Mouse (Mus musculus) MEL (cell line): ENCODE measurements around the gene Ly9.

Experiments
- CTCF ChIP-seq, 3 experiments: IDR thresholded peaks in 2 of 3; conservative IDR thresholded peaks in 1 of 3; 2 replicates each; pipeline ENCODE4 v1.5.1; 2011 to 2012; ENCODE audit warnings: low read length in 3 of 3, low read depth in 2 of 3, mild to moderate bottlenecking in 2 of 3, improper control_type of control experiment in 1 of 3, inconsistent platforms in 1 of 3, mixed read lengths in 1 of 3, moderate library complexity in 1 of 3; ENCODE audit not compliant: control insufficient read depth in 1 of 3, insufficient read depth in 1 of 3, poor library complexity in 1 of 3, severe bottlenecking in 1 of 3
- NRF1 ChIP-seq: IDR thresholded peaks from 2 replicates; pipeline ENCODE4 v1.6.1; 2014; ENCODE audit warnings: low read depth, mild to moderate bottlenecking, inconsistent platforms, low read length, improper control_type of control experiment, moderate library complexity; ENCODE audit not compliant: poor library complexity, insufficient read depth, severe bottlenecking
- UBTF ChIP-seq: IDR thresholded peaks from 2 replicates; pipeline ENCODE4 v1.6.1; 2012; ENCODE audit warnings: low read depth, mild to moderate bottlenecking, inconsistent platforms, low read length, improper control_type of control experiment, moderate library complexity, borderline replicate concordance; ENCODE audit not compliant: insufficient read depth

DNA sequence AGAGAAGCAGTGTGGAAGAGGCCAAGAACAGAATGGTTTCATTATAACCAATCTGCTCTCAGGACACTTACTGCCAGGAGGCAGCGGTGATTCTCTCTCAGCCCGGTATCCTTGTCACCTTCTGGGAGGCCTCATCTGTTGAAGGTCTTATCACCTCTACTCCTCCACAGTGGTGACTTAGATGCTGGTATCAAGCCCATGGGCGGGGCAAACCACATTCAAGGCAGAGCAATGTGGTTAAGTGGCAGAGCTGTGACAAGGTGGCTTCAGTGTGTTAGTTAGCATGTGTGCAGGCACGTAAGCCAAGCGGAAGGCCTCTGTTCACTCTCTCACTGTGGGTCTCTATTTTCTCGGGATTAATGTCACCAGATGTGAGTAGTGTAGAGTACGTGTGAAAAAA lies 36.4 kb upstream of the Ly9 start:
- TF ChIP-seq CTCF (IDR thresholded peaks at IDR 0.05 in 2 of 3, conservative IDR thresholded peaks at IDR 0.05 in 1 of 3; ENCODE audit: control insufficient read depth in 1 of 3, insufficient read depth in 1 of 3, low read depth in 2 of 3, low read length in 3 of 3, poor library complexity in 1 of 3, severe bottlenecking in 1 of 3) (no peak), UBTF (no peak), NRF1 (no peak)
